Mouse (Mus musculus) hindbrain, embryonic 14.5 days (tissue): ENCODE measurements around the gene Hes7. TPM values are rescaled to one million over a fixed set of nuclear protein-coding genes. Genes with fewer than 3 reads are reported as not detected.
A peak's percentile ranks its signal among the peaks of the same experiment; 100 is the strongest.

Source experiments
- ATAC-seq: fragments of 200-750 bp; cut with Nextera tagmentation; 2 replicates; pipeline ENCODE4 v1.8.0; 2017; ENCODE audit warnings: moderate number of reproducible peaks, mild to moderate bottlenecking, moderate TSS enrichment, moderate library complexity; ENCODE audit not compliant: low FRiP score
- DNase-seq: peaks from one replicate; pipeline ENCODE4 v3.0.0-alpha.2; 2015; ENCODE audit warnings: low spot score
- H3K27ac ChIP-seq: fragments of 300-500 bp; sonication (generic); 2 replicates; pipeline ENCODE4 v1.5.1; 2014; ENCODE audit warnings: mild to moderate bottlenecking, moderate library complexity
- H3K27me3 ChIP-seq: fragments of 300-500 bp; sonication (generic); 2 replicates; pipeline ENCODE4 v1.6.1; 2014; ENCODE audit warnings: mild to moderate bottlenecking, low read length, mixed read lengths; ENCODE audit not compliant: control insufficient read depth, insufficient read depth
- H3K36me3 ChIP-seq: fragments of 300-500 bp; sonication (generic); replicated peaks from 2 replicates; pipeline ENCODE4 v1.6.1; 2014; ENCODE audit not compliant: control insufficient read depth, insufficient read depth
- H3K4me1 ChIP-seq: fragments of 300-500 bp; sonication (generic); replicated peaks from 2 replicates; pipeline ENCODE4 v1.6.1; 2014; ENCODE audit warnings: antibody characterized with exemption, low read length, mixed read lengths; ENCODE audit not compliant: control insufficient read depth, insufficient read depth
- H3K4me2 ChIP-seq: fragments of 300-500 bp; sonication (generic); replicated peaks from 2 replicates; pipeline ENCODE4 v1.6.1; 2014; ENCODE audit warnings: mild to moderate bottlenecking, moderate library complexity
- H3K4me3 ChIP-seq: fragments of 300-500 bp; sonication (generic); replicated peaks from 2 replicates; pipeline ENCODE4 v1.5.1; 2014; ENCODE audit warnings: mild to moderate bottlenecking, low read length
- H3K9ac ChIP-seq: fragments of 300-500 bp; sonication (generic); 2 replicates; pipeline ENCODE4 v1.6.1; 2014
- H3K9me3 ChIP-seq: fragments of 300-500 bp; sonication (generic); 2 replicates; pipeline ENCODE4 v1.6.1; 2016; ENCODE audit warnings: low read length; ENCODE audit not compliant: control insufficient read depth
- WGBS: fragments of 180-500 bp; shearing (Covaris S2); extraction: QIAGEN DNeasy Blood & Tissue Kit; methylation state at CpG from one replicate; pipeline ENCODE4 v1.1.7; 2014; 5-methylcytosine and 5-hydroxymethylcytosine counted together
- polyA plus RNA-seq: library from polyadenylated mRNA; unstranded; fragments of >200 nt; fragmentation: Nextera tagmentation; extraction: Ambion mirVana; gene quantifications from 2 replicates; pipeline ENCODE4 v1.2.1, GENCODE M21; 2014

Gene Hes7
- polyA plus RNA-seq, 1 experiment from 2014 or later = 0.43 TPM

GRCm38 (mm10) chr11:69086390-69086789, 33.8 kb upstream of the Hes7 start:
- peaks cover 19% of the 10 kb centered on the region for H3K36me3 ChIP-seq
- DNase-seq (no peak), ATAC-seq (no peak)
- H3K9me3 ChIP-seq = no peaks in the 10 kb centered on the region
- H3K27ac ChIP-seq = no peak overlapping the region
- peaks cover 21% of the 10 kb centered on the region for H3K4me1 ChIP-seq
- H3K4me3 ChIP-seq = no peak overlapping the region
- 72% methylated on average over 6 of the region's 6 CpGs for WGBS
- H3K4me2 ChIP-seq = no peak overlapping the region
- no peaks in the 10 kb centered on the region for H3K27me3 ChIP-seq
- H3K9ac ChIP-seq = no peak overlapping the region

- H3K9me3 ChIP-seq = no peaks in the 10 kb centered on the region
- no peak for ATAC-seq
- H3K9ac ChIP-seq = no peak overlapping the region
- DNase-seq = no peak
- H3K36me3 ChIP-seq = peaks cover 26% of the 10 kb centered on the region
- no peak overlapping the region for H3K27ac ChIP-seq
- WGBS = 41% methylated on average over 4 of the region's 4 CpGs
- no peak overlapping the region for H3K4me2 ChIP-seq
- H3K4me3 ChIP-seq = no peak overlapping the region
- H3K4me1 ChIP-seq = peaks cover 21% of the 10 kb centered on the region
- no peaks in the 10 kb centered on the region for H3K27me3 ChIP-seq
Measured at GRCm38 (mm10) chr11:69087082-69087481, 33.1 kb upstream of the Hes7 start.

- 72% methylated on average over 2 of the region's 2 CpGs for WGBS
- Histone ChIP-seq H3K4me3 (peak overlapping the region; percentile 77; the same call in 1 of the 2 replicates), H3K4me2 (peak overlapping the region; percentile 98), H3K9me3 (no peaks in the 10 kb centered on the region), H3K9ac (no peak overlapping the region), H3K27ac (peak overlapping the region; percentile 93; the same call in 1 of the 2 replicates), H3K27me3 (no peaks in the 10 kb centered on the region), H3K36me3 (peaks cover 28% of the 10 kb centered on the region), H3K4me1 (peaks cover 21% of the 10 kb centered on the region)
- ATAC-seq (no peak), DNase-seq (no peak)
Measured at GRCm38 (mm10) chr11:69087597-69087996, 32.6 kb upstream of the Hes7 start.

- Histone ChIP-seq H3K27me3 (no peaks in the 10 kb centered on the region), H3K36me3 (peaks cover 28% of the 10 kb centered on the region), H3K27ac (peak within 1 kb of the TSS; percentile 93), H3K9me3 (no peaks in the 10 kb centered on the region), H3K4me1 (peaks cover 21% of the 10 kb centered on the region), H3K4me3 (peak within 1 kb of the TSS; percentile 77), H3K4me2 (peak within 1 kb of the TSS; percentile 98), H3K9ac (peak within 1 kb of the TSS; percentile 98)
- WGBS = 1% methylated on average over 59 of the region's 67 CpGs
- peak; percentile 97 for DNase-seq
- peak; percentile 90 for ATAC-seq
Measured at GRCm38 (mm10) chr11:69088103-69088855, 31.9 kb upstream of the Hes7 start, which contains the start of gene Vamp2. TSS of gene Vamp2 (plus strand) at chr11:69088490.

- WGBS = 11% methylated on average over 25 of the region's 25 CpGs
- peak; percentile 28 for ATAC-seq
Measured at GRCm38 (mm10) chr11:69088856-69089615, 31.2 kb upstream of the Hes7 start.

GRCm38 (mm10) chr11:69089616-69090290, 30.5 kb upstream of the Hes7 start:
- ATAC-seq = no peak
- peaks cover 21% of the 10 kb centered on the region for H3K4me1 ChIP-seq

More at GRCm38 (mm10) chr11:69088856-69089615, 31.2 kb upstream of the Hes7 start:
- peak overlapping the region; percentile 98 for H3K9ac ChIP-seq
- no peaks in the 10 kb centered on the region for H3K27me3 ChIP-seq
- H3K4me2 ChIP-seq = peak overlapping the region; percentile 98
- H3K27ac ChIP-seq = peak overlapping the region; percentile 93
- DNase-seq = no peak
- peaks cover 21% of the 10 kb centered on the region for H3K4me1 ChIP-seq
- peak overlapping the region; percentile 77 for H3K4me3 ChIP-seq
- H3K9me3 ChIP-seq = no peaks in the 10 kb centered on the region
- H3K36me3 ChIP-seq = peaks cover 28% of the 10 kb centered on the region

GRCm38 (mm10) chr11:69090367-69090766, 29.8 kb upstream of the Hes7 start:
- Histone ChIP-seq H3K9ac (peak overlapping the region; percentile 98; the same call in 1 of the 2 replicates), H3K27me3 (no peaks in the 10 kb centered on the region), H3K4me3 (peak overlapping the region; percentile 77; the same call in 1 of the 2 replicates), H3K36me3 (peaks cover 28% of the 10 kb centered on the region), H3K9me3 (no peaks in the 10 kb centered on the region), H3K4me1 (peaks cover 23% of the 10 kb centered on the region), H3K27ac (no peak overlapping the region), H3K4me2 (peak overlapping the region; percentile 98; the same call in 1 of the 2 replicates)
- 56% methylated on average over 6 of the region's 6 CpGs for WGBS
- DNase-seq (no peak), ATAC-seq (no peak)

More at GRCm38 (mm10) chr11:69089616-69090290, 30.5 kb upstream of the Hes7 start:
- Histone ChIP-seq H3K9ac (peak overlapping the region; percentile 98), H3K27me3 (no peaks in the 10 kb centered on the region), H3K4me2 (peak overlapping the region; percentile 98), H3K9me3 (no peaks in the 10 kb centered on the region), H3K27ac (no peak overlapping the region), H3K36me3 (peaks cover 28% of the 10 kb centered on the region), H3K4me3 (peak overlapping the region; percentile 77)
- WGBS = 87% methylated on average over 12 of the region's 12 CpGs
- DNase-seq = no peak

- H3K27me3 ChIP-seq = no peaks in the 10 kb centered on the region
- no peak for DNase-seq
- no peak overlapping the region for H3K27ac ChIP-seq
- H3K9me3 ChIP-seq = no peaks in the 10 kb centered on the region
- H3K9ac ChIP-seq = no peak overlapping the region
- no peak overlapping the region for H3K4me2 ChIP-seq
- peaks cover 34% of the 10 kb centered on the region for H3K4me1 ChIP-seq
- H3K36me3 ChIP-seq = peaks cover 28% of the 10 kb centered on the region
- no peak overlapping the region for H3K4me3 ChIP-seq
- ATAC-seq = no peak
- WGBS = 64% methylated on average over 7 of the region's 7 CpGs
Measured at GRCm38 (mm10) chr11:69091566-69092385, 28.4 kb upstream of the Hes7 start.
